Mouse (Mus musculus) megakaryocyte, embryonic 14.5 days (primary cell): Measurements from ENCODE around the gene Gm6367. TPM values are rescaled to one million over a fixed set of nuclear protein-coding genes. Genes with fewer than 3 reads are reported as not detected.
"Not testable (repeated sequence)": the region's sequence is repeated elsewhere in the genome, so short reads cannot be mapped to it uniquely, and the experiment has no call there.

Experiments used
- H3K27me3 ChIP-seq: replicated peaks from 2 replicates; pipeline ENCODE3; 2012; ENCODE audit warnings: inconsistent platforms
- H3K36me3 ChIP-seq: replicated peaks from 2 replicates; pipeline ENCODE3; 2012; ENCODE audit warnings: low read length, inconsistent platforms, mixed read lengths
- H3K4me1 ChIP-seq: 2 replicates; pipeline ENCODE4 v1.6.1; 2012; ENCODE audit warnings: inconsistent platforms
- H3K4me3 ChIP-seq: replicated peaks from 2 replicates; pipeline ENCODE3; 2012; ENCODE audit warnings: moderate library complexity, mild to moderate bottlenecking, inconsistent platforms
- H3K9me3 ChIP-seq: 2 replicates; pipeline ENCODE4 v1.6.1; 2012; ENCODE audit warnings: inconsistent platforms
- polyA plus RNA-seq: library from polyadenylated mRNA; stranded (reverse); fragments of >175 nt; gene quantifications from 2 replicates; pipeline ENCODE4 v1.2.3, GENCODE M21; 2012; ENCODE audit warnings: low replicate concordance; ENCODE audit not compliant: insufficient read depth

Gene Gm6367
- polyA plus RNA-seq, result not detected in 2 replicates

GRCm38 (mm10) chr5:94988326-94988725 lies at the start of gene Gm6367:
TSS of gene Gm6367 (plus strand) at chr5:94988626.
- not testable (repeated sequence) for H3K27me3 ChIP-seq, H3K4me1 ChIP-seq, H3K36me3 ChIP-seq, H3K4me3 ChIP-seq, H3K9me3 ChIP-seq

Other genes with a start within 250 kb of the Gm6367 start
- gene Gm3183, start 123.2 kb upstream of the Gm6367 start, polyA plus RNA-seq, result not detected in 2 replicates
- not detected in 2 replicates for gene Gm7942, start 118.3 kb downstream of the Gm6367 start, polyA plus RNA-seq
- gene Gm16513, start 194.0 kb downstream of the Gm6367 start, polyA plus RNA-seq, result not detected in 2 replicates